Mouse (Mus musculus) adrenal gland, postnatal 10 days (tissue): ENCODE measurements at regions not wholly inside any gene's neighbourhood (a gene's known extent, or its start where the extent isn't known, plus 50 kb on each side); places are given as distances from the start of the nearest gene placed in this dataset.

ENCODE experiments used
- DNase-seq: peaks from one replicate; pipeline ENCODE4 v3.0.0; 2021; ENCODE audit warnings: mixed read lengths

DNA sequence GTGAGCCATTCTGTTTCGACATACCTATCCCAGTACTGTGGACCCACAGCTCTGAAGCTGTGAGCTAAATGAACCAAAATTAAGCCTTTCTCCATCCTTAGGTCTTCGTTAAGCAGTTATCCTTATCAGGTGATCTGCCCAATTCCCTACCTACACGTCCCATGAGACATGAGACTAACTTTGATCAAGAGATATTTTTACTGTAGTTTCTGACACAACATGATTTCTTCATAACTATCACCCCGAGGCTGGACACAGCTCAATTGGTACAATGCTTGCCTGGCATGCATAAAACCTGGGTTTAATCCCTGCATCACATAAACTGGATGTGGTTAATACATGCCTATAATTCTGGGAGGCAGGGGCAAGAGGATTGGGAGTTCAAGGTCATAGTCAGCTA, 82.2 kb upstream of the Elovl6 start:
- no peak for DNase-seq

DNA sequence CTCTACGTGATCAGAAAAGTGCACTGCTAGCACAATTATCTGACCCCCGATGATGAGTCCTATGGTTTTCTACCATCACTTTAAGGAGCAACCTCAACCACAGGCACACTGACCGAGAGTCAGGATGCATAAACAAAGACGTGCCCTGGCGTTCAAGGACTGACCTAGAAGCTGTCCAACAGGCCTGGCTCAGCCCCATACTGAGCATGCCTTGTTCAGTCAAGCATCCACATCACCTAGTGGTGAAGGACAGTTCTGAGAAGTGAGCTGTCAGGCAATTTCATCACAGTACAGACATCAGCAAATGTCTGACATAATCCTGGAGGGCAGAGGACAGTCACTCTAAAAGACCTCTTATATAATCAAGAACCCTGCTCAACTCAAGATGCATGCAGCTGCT, 81.5 kb upstream of the Elovl6 start:
- no peak for DNase-seq

DNA sequence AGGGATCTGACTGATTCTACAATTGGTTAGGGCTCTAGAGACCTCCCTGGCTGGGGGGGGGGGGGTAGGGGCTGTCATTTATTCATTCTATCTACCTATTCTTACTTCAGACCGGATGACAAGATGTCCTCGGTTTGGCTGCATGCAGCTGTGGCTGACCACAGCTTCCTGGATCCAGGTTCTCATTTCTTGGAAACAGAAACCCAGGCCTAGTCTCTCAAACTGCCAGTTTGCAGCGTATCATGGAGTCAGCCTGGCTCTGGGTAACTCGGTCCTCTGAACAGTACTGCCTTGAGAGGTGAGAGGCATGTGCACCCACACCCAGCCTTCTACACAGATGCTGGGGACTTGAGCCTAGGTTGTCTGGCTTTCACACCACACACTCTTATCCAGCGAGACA, 62.1 kb upstream of the Elovl6 start:
- DNase-seq = no peak

DNA sequence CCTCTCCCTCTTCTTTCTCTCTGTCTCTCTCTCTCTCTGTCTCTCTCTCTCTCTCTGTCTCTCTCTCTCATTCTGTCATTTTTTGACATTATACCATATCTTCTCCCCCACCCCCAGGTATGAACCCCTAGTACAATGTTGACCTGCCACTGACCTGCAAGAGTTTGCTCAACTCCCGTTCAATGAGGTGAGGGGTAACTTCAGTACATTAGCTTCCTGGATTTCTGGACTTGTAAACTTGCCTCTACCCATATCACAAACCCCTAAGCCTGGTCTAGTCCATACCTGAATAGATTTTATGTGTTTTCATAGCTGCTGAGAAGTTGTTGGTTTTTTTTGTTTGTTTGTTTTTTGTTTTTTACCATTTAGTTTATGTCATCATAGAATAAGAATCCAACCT, 60.8 kb upstream of the Elovl6 start:
- DNase-seq = no peak

DNA sequence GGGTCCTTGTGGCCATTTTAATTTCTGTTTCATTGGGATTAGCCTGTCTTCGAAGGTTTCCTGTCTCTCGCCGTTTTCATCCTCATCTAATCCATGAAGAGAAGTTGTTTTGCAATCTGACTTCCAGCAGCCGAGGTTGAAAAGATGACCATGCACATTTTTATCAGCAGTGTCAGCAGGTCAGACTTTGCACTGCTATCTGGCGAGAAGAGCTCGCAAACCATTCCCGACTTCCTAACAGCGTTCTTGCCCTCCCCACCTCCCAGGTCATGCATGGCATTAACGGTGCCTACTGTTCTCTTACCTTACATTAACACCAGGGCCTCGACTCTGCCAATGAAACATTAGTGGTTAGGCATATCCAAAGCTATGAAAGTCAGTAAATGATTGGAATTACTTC, 60.1 kb upstream of the Elovl6 start:
- DNase-seq = no peak

DNA sequence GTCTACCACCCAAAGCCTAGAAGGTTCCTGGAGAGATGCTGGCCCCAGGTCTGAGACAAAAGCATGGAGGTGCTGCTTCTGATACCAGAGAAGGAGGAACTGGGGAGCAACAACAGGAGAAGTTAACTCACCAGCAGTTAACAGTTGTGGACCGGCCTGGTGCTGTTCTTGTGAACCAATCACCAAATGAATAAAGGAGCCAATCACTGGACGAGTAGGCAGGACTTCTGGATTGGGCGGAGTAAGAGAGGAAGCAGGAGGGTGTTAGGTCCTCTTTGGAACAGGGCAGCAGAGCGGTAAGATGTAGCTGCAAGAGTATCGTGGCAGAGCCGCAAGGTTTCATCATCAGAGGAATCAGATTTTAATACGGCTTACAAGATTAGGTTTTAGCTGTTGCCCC, 57.7 kb upstream of the Elovl6 start:
- DNase-seq = no peak

DNA sequence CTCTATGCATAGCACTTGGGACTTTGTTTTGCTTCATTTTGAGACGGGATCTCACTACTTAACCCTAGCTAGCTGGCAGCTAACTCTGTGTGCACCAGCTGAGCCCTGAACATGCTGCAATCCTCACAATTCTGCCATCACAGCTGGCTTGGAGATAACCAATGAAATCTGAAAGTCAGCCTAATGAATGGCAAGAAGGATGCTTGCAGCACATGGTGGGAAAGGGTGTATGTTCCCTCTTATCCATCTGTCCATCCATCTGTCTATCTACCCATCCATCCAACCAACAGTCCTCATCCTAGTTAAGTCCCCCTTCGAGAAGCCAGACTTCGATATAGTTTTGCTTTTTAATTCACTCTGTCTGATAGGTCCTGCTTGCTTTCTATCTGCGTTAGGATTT, 55.9 kb upstream of the Elovl6 start:
- no peak for DNase-seq

DNA sequence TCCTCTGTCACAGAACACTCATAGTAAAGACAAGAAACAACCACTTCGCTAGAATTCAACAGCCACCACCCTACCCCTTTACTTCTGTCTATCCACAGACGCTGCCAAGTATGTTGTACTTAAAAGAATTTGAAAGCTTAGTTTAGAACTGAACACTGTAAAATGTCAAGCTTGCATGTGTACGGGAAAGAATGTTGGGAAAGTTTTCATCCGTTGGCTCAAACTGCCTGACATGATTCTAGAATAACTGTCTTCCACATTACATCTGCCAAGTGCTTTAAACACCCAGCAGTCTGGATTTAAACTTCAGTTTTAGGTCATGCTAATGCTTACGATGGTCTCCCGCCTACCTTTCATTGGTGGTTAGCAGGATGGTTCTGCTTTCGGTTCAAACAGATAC, 54.1 kb upstream of the Elovl6 start:
- DNase-seq = no peak

DNA sequence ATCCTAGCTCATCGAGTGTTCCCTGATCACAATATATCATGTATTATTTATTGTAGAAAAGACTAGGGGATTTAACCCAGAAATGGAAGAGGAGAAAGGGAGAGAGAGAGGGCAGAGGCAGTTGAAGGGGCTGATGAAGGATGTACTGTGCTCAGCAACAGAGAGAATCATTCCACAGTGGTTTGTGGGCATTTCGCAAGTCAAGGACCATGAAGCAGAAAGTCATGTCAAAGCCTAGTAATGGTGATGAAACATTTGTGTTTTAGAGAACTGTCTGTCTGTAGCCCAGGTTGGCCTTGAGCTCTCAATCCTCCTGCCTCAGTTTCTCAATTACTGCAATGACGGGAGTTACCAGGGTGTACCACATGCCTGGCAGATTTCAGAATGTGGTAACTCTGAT, 50.9 kb upstream of the Elovl6 start:
- DNase-seq = no peak
